Comparison of ENCODE assay signal across 8 mouse cellular contexts in the genomic region with DNA sequence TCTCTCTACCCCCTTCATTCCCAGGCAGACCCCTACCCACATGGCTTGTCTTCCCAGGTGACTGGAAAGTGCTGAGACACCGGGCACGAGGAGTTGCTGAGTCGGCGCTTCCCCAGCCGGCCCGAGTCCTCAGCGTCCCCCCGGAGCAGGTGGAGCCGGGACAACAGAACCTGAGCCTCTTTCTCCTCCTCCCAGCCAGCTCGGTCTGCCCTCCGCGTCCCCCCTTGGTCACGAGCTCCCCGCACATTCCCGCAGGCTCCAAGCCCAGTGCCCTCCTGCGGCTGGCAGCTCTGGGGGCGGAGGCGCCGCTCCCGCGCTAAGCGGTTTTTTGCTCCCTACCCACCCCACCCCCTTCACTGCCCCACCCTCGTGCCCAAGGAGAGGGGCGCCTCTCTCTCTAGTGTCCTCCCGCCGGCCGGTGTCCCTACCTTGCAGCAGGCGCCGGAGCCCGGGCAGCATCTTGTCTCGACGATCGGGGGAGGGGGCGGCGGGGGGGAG. TPM values are rescaled to one million over a fixed set of nuclear protein-coding genes. Genes with fewer than 3 reads are reported as not detected.
DNase-seq lines count a peak whose midpoint lies in the region; ATAC-seq and TF ChIP-seq lines count a peak whose summit lies in the region.

Gene Rtn4rl2, minus strand, starts transcription at position 477 of the 498 bp plus-strand sequence.

- no peaks in the 10 kb centered on the region for H3K9me3 ChIP-seq in forebrain, embryonic 15.5 days
- H3K9me3 ChIP-seq in neural tube, embryonic 14.5 days (ENCODE audit: control insufficient read depth, low read length), result no peaks in the 10 kb centered on the region

- no peak for TF ChIP-seq CTCF in kidney, adult 2 months (conservative IDR thresholded peaks at IDR 0.05; ENCODE audit: insufficient read depth, insufficient read length, low read depth, low read length)

- H3K4me3 ChIP-seq in kidney, adult 2 months (ENCODE audit: insufficient read depth, low read depth, low read length), result peak within 1 kb of the TSS; percentile 51
- peak within 1 kb of the TSS; percentile 59 for H3K4me3 ChIP-seq in forebrain, embryonic 15.5 days
- H3K4me3 ChIP-seq in neural tube, embryonic 14.5 days (ENCODE audit: low read depth, low read length), result peak within 1 kb of the TSS; percentile 71

- TF ChIP-seq POLR2A in kidney, adult 2 months (IDR thresholded peaks at IDR 0.05; ENCODE audit: low read depth, low read length), result no peak

- no peak within 1 kb of the TSS for H3K27ac ChIP-seq in kidney, adult 2 months (ENCODE audit: insufficient read depth, low read depth, low read length)
- peak within 1 kb of the TSS; percentile 91 for H3K27ac ChIP-seq in forebrain, embryonic 15.5 days (replicated peaks)
- no peak within 1 kb of the TSS for H3K27ac ChIP-seq in neural tube, embryonic 14.5 days (ENCODE audit: low read depth, low read length)

- H3K4me2 ChIP-seq in forebrain, embryonic 15.5 days (replicated peaks), result peak within 1 kb of the TSS; percentile 92
- peak within 1 kb of the TSS; percentile 78 for H3K4me2 ChIP-seq in neural tube, embryonic 14.5 days (ENCODE audit: low read depth, low read length)

- peak within 1 kb of the TSS; percentile 52 for H3K9ac ChIP-seq in forebrain, embryonic 15.5 days (replicated peaks)
- peak within 1 kb of the TSS; percentile 47 for H3K9ac ChIP-seq in neural tube, embryonic 14.5 days (replicated peaks; ENCODE audit: low read depth, low read length)

- intact Hi-C loops in left cerebral cortex, postnatal 36 days (cut with DNase I), result loop anchor here (5.0 kb wide), 3 partner anchors 54 to 161 kb away; partner anchors contain the start of gene Tnks1bp1

- H3K36me3 ChIP-seq in kidney, adult 2 months (ENCODE audit: control insufficient read depth, insufficient read depth, low read length), result no peaks in the 10 kb centered on the region
- no peaks in the 10 kb centered on the region for H3K36me3 ChIP-seq in forebrain, embryonic 15.5 days
- H3K36me3 ChIP-seq in neural tube, embryonic 14.5 days (ENCODE audit: control insufficient read depth, insufficient read depth, low read length), result no peaks in the 10 kb centered on the region

- no peaks in the 10 kb centered on the region for H3K4me1 ChIP-seq in kidney, adult 2 months (ENCODE audit: control insufficient read depth, insufficient read depth, low read length)
- H3K4me1 ChIP-seq in forebrain, embryonic 15.5 days, result peaks cover 59% of the 10 kb centered on the region
- H3K4me1 ChIP-seq in neural tube, embryonic 14.5 days (ENCODE audit: control insufficient read depth, insufficient read depth, low read length), result peaks cover 22% of the 10 kb centered on the region

- H3K27me3 ChIP-seq in kidney, adult 2 months (replicated peaks; ENCODE audit: control insufficient read depth, insufficient read depth, low read length), result peaks cover 2% of the 10 kb centered on the region; the same call in 1 of the 2 replicates
- peaks cover 22% of the 10 kb centered on the region; the same call in 1 of the 2 replicates for H3K27me3 ChIP-seq in forebrain, embryonic 15.5 days
- H3K27me3 ChIP-seq in neural tube, embryonic 14.5 days (ENCODE audit: control insufficient read depth, insufficient read depth, low read length), result peaks cover 41% of the 10 kb centered on the region

- peak; percentile 1 for ATAC-seq in forebrain, embryonic 15.5 days (replicated peaks)
- peak; percentile 19 for ATAC-seq in neural tube, embryonic 14.5 days (ENCODE audit: low read depth)

- WGBS in kidney, adult 2 months, result 2% methylated on average over 34 of the region's 35 CpGs
- 0% methylated on average over 33 of the region's 35 CpGs for WGBS in forebrain, embryonic 15.5 days
- WGBS in neural tube, embryonic 14.5 days, result 2% methylated on average over 20 of the region's 35 CpGs

- DNase-seq in kidney, adult 2 months, result no peak
- no peak for DNase-seq in kidney, adult 18-20 months
- peak; percentile 22 for DNase-seq in R1 (ENCODE audit: low read depth, low spot score)
- DNase-seq in left cerebral cortex, postnatal 36 days (ENCODE audit: low spot score in 2 of 2), result peak in 1 of 2 experiments; percentile 54
- no peak for DNase-seq in ovary, postnatal 14 days (ENCODE audit: low spot score)
- DNase-seq in thymus, postnatal 25 days, result no peak

RNA-seq across cellular contexts. Expression of gene Rtn4rl2, which starts in this region (rescaled TPM):
- polyA plus RNA-seq in kidney, adult 2 months (2012; rRNA removed), result 1.4 and 1.5 TPM in 2 replicates
- polyA plus RNA-seq in forebrain, embryonic 15.5 days (2015; fragmentation: Nextera tagmentation; extraction: Ambion mirVana), result 12.8 and 16.3 TPM in 2 replicates
- 10 to 100 TPM; 90.0 to 92.0 TPM for total RNA-seq in left cerebral cortex, postnatal 36 days (2021)
- 1.8 and 4.9 TPM in 2 replicates for polyA plus RNA-seq in neural tube, embryonic 14.5 days (2014; fragmentation: Nextera tagmentation; extraction: Ambion mirVana)
